Mouse (Mus musculus) ES-E14 (cell line): Measurements from ENCODE around the gene Timp4. TPM values are rescaled to one million over a fixed set of nuclear protein-coding genes. Genes with fewer than 3 reads are reported as not detected.

ENCODE experiments used
- DNase-seq: peaks from one replicate; pipeline ENCODE4 v3.0.0-alpha.2; 2013; ENCODE audit warnings: low read depth, low spot score
- H3K27ac ChIP-seq: 2 replicates; pipeline ENCODE4 v1.5.1; 2012; ENCODE audit warnings: low read depth, mild to moderate bottlenecking, low read length, moderate library complexity, mixed read lengths; ENCODE audit not compliant: poor library complexity, insufficient read depth, severe bottlenecking
- H3K36me3 ChIP-seq: 2 replicates; pipeline ENCODE4 v1.6.1; 2012; ENCODE audit warnings: mild to moderate bottlenecking, low read length, moderate library complexity, mixed read lengths; ENCODE audit not compliant: control insufficient read depth, poor library complexity, insufficient read depth, severe bottlenecking
- H3K4me1 ChIP-seq, 2 experiments: fragments of 150-350 bp in 1 of 2; sonication (generic) in 1 of 2; 2 replicates each; pipeline ENCODE4 v1.6.1; 2012; ENCODE audit warnings: low read length in 2 of 2, mild to moderate bottlenecking in 1 of 2, mixed read lengths in 1 of 2; ENCODE audit not compliant: control insufficient read depth in 2 of 2, insufficient read depth in 2 of 2, poor library complexity in 1 of 2
- H3K4me3 ChIP-seq, 2 experiments: fragments of 150-350 bp in 1 of 2; sonication (generic) in 1 of 2; 2 replicates each; pipeline ENCODE4 v1.5.1; 2012; ENCODE audit warnings: low read length in 2 of 2, low read depth in 1 of 2, mild to moderate bottlenecking in 1 of 2, mixed read lengths in 1 of 2; ENCODE audit not compliant: insufficient read depth in 1 of 2, poor library complexity in 1 of 2, severe bottlenecking in 1 of 2
- H3K9ac ChIP-seq: 2 replicates; pipeline ENCODE4 v1.6.1; 2012; ENCODE audit warnings: low read depth, mild to moderate bottlenecking, low read length, mixed read lengths; ENCODE audit not compliant: poor library complexity, insufficient read depth, severe bottlenecking
- H3K9me3 ChIP-seq: fragments of 150-350 bp; sonication (generic); 2 replicates; pipeline ENCODE4 v1.6.1; 2012; ENCODE audit warnings: low read depth, mild to moderate bottlenecking, low read length; ENCODE audit not compliant: control insufficient read depth, insufficient read depth
- CHD2 ChIP-seq: IDR thresholded peaks from 2 replicates; pipeline ENCODE4 v1.6.1; 2014; ENCODE audit warnings: mild to moderate bottlenecking, low read depth, low read length, inconsistent platforms
- HCFC1 ChIP-seq: IDR thresholded peaks from 2 replicates; pipeline ENCODE4 v1.6.1; 2012; ENCODE audit warnings: low read length, inconsistent platforms, borderline replicate concordance; ENCODE audit not compliant: insufficient read depth
- MAFK ChIP-seq: IDR thresholded peaks from 2 replicates; pipeline ENCODE4 v1.6.1; 2014; ENCODE audit warnings: mild to moderate bottlenecking, low read depth, low read length, inconsistent platforms; ENCODE audit not compliant: insufficient read depth
- ZC3H11A ChIP-seq: IDR thresholded peaks from 2 replicates; pipeline ENCODE4 v1.6.1; 2012; ENCODE audit warnings: low read depth, mild to moderate bottlenecking, inconsistent platforms, low read length, borderline replicate concordance
- ZNF384 ChIP-seq: IDR thresholded peaks from 2 replicates; pipeline ENCODE4 v1.6.1; 2012; ENCODE audit warnings: low read depth, low read length, inconsistent platforms
- in situ Hi-C, 2 experiments: fragments of 600-800 bp; cut with MboI; formaldehyde crosslinking; loops; one replicate each; pipeline ENCODE4 v1.15.1; 2025; ENCODE audit warnings: low sequenced_read_pairs in 2 of 2, inconsistent platforms in 1 of 2; ENCODE audit not compliant: unreplicated experiment in 2 of 2
- total RNA-seq: library from RNA; depleted of rRNA; stranded (reverse); fragments of 300-350 nt; gene quantifications from 2 replicates; pipeline ENCODE4 v1.2.3, GENCODE M21; 2012

Timp4 gene
- total RNA-seq, 1 experiment: 1.0 TPM

- Histone ChIP-seq H3K36me3 (no peaks in the 10 kb centered on the region), H3K9me3 (no peaks in the 10 kb centered on the region), H3K27ac (no peak overlapping the region), H3K4me3 (no peak overlapping the region), H3K9ac (no peak overlapping the region), H3K4me1 (no peaks in the 10 kb centered on the region)
- no peak for TF ChIP-seq ZNF384
- no peak for TF ChIP-seq HCFC1
- no peak for TF ChIP-seq MAFK
- TF ChIP-seq CHD2: no peak
- no peak for TF ChIP-seq ZC3H11A
- no peak for DNase-seq
- in situ Hi-C loops: no loop called here
These were observed 19.3 kb upstream of the Timp4 start for GRCm38 (mm10) chr6:115271326-115271725.

DNA sequence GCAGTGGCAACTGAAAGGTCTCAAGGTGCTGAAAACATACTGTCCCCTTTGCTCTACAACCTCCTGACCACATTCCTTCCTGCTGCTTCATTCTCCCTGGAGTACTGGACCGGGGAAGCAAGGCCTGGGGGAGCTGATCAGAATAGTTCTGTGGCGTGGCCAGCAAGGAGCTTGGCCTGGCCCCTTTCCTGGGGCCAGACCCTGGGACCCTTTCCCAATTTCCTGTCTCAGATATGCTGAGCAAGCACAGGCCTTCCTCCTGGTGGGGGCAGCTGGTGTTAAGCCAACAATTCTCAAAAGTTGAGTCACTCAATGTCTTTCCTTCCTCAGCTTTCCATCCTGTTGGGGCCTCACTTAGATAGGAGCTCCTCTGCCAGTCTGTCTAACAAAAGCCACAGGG is 18.1 kb upstream of the Timp4 start:
- Histone ChIP-seq H3K4me3 (no peak overlapping the region), H3K4me1 (no peaks in the 10 kb centered on the region), H3K27ac (no peak overlapping the region), H3K9me3 (no peaks in the 10 kb centered on the region), H3K9ac (no peak overlapping the region), H3K36me3 (no peaks in the 10 kb centered on the region)
- TF ChIP-seq ZNF384 (no peak), HCFC1 (no peak), ZC3H11A (no peak), CHD2 (no peak), MAFK (no peak)
- in situ Hi-C loops: no loop called here
- DNase-seq: no peak

DNA sequence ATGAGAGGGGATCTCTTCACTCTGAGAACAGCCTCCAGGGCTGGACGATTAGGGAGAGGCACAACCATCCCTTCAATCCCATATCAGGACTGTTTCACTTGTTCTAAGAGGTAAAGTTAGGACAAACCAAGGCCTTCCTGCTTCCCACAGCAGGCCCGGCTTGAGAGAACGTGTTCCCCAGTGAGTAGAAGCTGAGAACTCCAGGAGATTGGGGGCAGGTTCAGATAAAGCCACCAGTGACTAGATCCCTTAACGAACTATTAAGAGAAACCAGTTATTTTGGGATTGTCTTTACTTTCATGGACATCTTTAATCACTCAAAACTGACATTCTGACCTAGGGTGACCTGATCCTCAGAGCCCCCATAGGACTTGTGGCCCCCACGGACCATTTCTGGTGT is 17.6 kb upstream of the Timp4 start:
- Histone ChIP-seq H3K9me3 (no peaks in the 10 kb centered on the region), H3K4me1 (no peaks in the 10 kb centered on the region), H3K36me3 (no peaks in the 10 kb centered on the region), H3K4me3 (no peak overlapping the region), H3K9ac (no peak overlapping the region), H3K27ac (no peak overlapping the region)
- no peak for DNase-seq
- TF ChIP-seq HCFC1 (no peak), MAFK (no peak), ZNF384 (no peak), ZC3H11A (no peak), CHD2 (no peak)
- in situ Hi-C loops: no loop called here

DNA sequence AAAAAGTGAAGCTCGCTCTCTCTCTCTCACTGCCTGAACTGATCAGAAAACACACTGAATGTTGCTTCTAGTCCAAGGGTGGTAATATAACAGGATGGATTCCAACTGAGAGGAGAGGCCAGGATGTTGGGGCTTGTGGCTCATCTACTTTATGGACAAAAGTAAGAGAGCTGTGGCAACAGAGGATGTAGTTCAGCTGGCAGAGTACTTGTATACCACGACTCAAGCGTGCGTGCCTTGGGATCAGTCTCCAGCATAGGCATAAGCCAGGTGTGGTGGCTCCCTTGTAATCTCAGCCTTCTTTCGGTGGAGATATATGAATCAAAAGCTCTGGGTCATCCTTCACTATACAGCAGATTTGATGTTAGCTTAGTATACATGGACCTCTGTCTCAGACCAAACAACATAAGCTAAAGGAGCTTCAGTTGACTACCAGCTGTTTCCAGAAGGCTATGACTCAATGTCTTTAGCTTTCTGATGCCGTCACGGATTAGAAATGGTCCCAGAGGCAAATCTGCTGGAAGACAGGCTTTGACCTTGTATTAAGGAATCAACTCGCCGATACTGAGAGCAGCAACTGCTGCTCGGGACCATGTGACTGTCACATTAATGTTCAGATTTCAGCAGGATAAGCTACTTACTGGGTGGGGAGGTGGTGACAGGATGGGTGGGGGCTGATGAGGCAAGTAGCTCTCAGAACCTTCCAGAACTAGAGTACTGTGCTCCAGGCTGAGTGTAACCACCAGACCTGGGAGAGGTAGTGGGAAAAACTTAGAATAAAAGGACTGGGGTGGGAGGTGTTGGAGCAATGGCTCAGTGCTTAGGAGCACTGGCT is 16.8 kb upstream of the Timp4 start:
- in situ Hi-C loops: no loop called here
- no peaks in the 10 kb centered on the region for H3K9me3 ChIP-seq
- H3K4me3 ChIP-seq: no peak overlapping the region

More for the DNA sequence above, 16.8 kb upstream of the Timp4 start:
- Histone ChIP-seq H3K27ac (no peak overlapping the region), H3K36me3 (no peaks in the 10 kb centered on the region), H3K4me1 (no peaks in the 10 kb centered on the region), H3K9ac (no peak overlapping the region)
- no peak for DNase-seq
- no peak for TF ChIP-seq HCFC1
- no peak for TF ChIP-seq ZNF384
- no peak for TF ChIP-seq MAFK
- TF ChIP-seq ZC3H11A: no peak
- no peak for TF ChIP-seq CHD2
